Mouse (Mus musculus): ENCODE measurements at regions not wholly inside any gene's neighbourhood (a gene's known extent, or its start where the extent isn't known, plus 50 kb on each side); places are given as distances from the start of the nearest gene placed in this dataset.
"Not testable (repeated sequence)": the region's sequence is repeated elsewhere in the genome, so short reads cannot be mapped to it uniquely, and the experiment has no call there.

DNA sequence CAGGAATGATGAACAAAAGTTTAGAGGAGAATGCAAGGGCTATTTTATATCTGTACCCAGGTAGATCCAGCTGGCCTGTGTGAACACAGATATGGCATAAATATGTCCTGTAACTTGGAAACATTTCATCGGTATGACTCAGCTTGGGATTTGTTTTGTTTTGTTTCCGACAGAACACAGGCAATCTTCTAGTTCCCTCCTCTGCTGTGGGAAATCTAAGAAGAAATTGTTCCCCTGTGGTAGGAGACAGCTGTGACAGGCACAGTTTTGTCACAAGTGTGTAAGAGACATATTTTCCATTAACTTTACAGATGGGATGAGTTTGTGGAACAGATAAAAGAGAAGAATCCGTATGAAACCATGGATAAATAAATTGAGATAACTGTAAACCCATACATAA is 687.0 kb downstream of the Tpm3-rs7 start:
- in situ Hi-C loops (cut with MboI, MseI): no loop called here

DNA sequence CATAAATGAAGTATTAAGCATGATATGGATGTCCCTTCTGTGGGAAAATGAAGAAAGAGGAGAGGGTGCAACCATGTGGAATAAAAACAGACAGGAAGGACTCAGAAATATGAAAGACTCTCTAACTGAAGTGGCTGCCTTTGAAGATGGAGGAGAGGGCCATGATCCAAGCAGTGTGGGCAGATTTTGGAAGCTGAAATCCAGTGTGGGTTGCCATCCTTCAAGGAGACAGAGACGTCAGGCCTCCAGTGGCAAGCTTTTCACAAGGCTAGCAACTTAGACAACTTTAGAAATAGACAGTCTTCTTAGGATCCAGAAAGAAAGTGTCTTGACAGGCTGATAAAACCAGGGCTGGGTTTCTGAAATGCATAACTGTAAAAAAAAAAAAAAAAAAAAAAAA is 688.0 kb downstream of the Tpm3-rs7 start:
- in situ Hi-C loops (cut with MboI, MseI): no loop called here

DNA sequence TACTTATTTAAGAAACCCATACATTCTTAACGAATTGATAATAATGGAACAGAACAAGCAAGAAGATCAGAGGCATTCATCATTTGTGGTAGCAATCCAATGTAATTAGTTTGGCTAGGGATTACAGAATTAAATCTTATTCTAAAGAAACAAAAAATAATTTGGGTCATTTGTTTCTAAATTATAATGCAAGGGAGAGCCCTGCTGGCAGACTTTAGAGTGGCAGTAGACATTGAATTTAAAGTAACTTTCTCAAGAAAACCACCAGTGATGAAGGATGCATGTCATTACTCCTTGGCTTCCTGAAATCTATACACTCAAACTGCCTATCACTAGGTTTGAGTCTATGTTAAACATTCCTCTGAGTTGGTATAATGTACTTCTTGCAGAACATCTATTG is 722.7 kb downstream of the Tpm3-rs7 start:
- in situ Hi-C loops (cut with MboI, MseI): no loop called here

GRCm38 (mm10) chr14:114038611-114039312 is 724.4 kb downstream of the Tpm3-rs7 start:
- in situ Hi-C loops (cut with MboI, MseI): no loop called here

- in situ Hi-C loops (cut with MboI, MseI): no loop called here
Observed at GRCm38 (mm10) chr14:114053558-114054235, 739.3 kb downstream of the Tpm3-rs7 start.

DNA sequence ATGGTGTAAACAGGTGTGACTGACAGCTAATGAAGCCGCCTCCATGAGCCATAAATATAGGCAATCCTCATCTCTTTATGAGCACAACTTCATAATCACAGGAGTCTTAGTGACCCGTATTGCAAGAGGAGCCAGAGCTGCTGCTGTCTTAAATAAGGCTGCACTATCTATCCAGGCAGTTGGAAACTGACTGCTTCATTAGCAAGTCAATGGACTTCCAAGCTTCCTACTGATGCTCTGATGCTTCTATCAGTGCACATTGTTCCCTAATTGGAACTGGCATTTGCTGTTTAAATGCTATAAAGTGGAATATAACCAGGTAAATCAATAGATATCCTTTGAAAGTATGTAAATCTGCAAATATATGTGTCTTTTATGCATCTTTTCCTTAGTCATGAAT is 746.9 kb downstream of the Tpm3-rs7 start:
- in situ Hi-C loops (cut with MboI, MseI): no loop called here

DNA sequence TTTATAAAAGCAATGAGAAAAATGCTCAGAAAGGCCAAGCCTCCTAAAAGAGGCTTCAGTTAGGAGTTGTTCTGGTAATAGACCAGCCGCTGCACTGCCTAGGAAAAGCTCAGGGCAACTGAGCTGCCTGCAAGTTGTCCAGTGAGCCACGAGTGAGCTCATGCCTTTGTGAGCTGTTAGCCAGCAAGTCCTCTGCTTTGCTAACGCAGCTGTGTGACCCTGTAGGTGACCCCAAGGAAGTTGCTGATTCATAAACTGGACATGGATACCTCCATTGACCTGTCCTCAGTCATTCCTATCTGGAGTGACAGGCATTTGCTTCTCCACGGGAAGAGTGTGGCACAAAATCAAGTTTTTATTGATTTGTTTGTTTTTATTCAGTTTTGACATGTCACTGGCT is 748.2 kb downstream of the Tpm3-rs7 start:
- in situ Hi-C loops (cut with MboI, MseI): no loop called here

GRCm38 (mm10) chr14:114073236-114073635 is 758.8 kb downstream of the Tpm3-rs7 start:
- in situ Hi-C loops (cut with MboI, MseI): no loop called here

DNA sequence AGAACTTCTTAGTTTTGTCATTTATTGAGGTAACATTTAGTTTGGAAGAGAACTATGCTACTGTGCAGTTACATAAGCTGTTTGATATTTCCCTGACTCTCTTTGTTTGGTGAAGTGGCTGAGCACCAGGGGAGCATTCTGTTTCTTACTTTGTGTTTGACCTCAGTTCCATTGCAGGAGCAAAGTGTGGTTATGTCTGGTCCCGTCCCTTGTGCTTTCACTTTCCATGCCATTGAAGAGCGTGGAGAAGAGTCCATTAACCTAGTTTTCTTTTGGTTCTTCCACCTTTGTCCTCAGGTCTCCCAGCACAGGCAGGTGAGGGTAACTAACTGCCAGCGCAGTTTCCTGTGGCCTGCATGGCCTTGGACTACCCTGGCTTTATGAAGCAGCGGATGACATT is 759.6 kb downstream of the Tpm3-rs7 start:
- in situ Hi-C loops (cut with MboI, MseI): no loop called here

- in situ Hi-C loops (cut with MboI, MseI): no loop called here
Observed at GRCm38 (mm10) chr14:114106786-114107185, 792.4 kb downstream of the Tpm3-rs7 start.

DNA sequence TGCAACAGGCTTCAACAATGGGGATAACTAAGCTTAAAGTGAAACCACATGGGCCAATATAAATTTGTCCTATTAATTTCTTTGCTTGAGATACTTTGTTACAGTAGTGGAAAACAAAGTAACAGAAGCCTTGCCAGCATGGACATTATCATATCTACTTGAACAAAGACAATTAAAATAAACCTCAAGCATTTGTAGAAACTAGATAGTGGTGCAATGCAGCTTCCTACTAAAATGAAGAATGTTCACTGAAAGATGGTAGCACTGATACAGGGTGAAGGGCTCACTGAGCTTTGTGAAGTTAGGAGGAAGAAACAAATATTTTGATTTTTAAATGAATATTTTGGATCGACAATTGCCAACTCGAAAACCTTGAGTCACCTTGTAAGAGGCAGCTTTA is 814.1 kb downstream of the Tpm3-rs7 start:
- in situ Hi-C loops (cut with MboI, MseI): no loop called here

DNA sequence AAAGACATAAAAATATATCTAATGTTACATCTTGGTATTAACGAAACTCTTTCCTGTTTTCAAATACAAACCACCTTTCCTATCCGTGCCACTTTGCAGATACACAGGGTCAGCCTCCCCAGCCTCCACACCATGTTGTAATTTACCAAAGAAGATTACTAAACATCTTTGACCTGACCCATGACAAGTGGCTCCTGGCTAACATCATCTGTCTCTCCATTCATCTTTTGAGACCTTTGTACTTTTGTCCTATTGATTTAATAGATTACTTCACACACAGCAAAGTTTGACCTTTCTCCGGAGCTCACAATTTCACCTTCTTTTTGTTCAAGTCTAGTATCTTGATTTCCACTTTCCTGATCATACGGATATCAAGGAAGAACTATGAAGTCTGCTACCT is 851.6 kb downstream of the Tpm3-rs7 start:
- in situ Hi-C loops (cut with MboI, MseI): no loop called here

GRCm38 (mm10) chr14:114215609-114216008 is 876.4 kb upstream of the Gpc5 start:
- in situ Hi-C loops (cut with MboI, MseI): no loop called here

- in situ Hi-C loops (cut with MboI, MseI): no loop called here
Observed at GRCm38 (mm10) chr14:114220868-114221267, 871.1 kb upstream of the Gpc5 start.

DNA sequence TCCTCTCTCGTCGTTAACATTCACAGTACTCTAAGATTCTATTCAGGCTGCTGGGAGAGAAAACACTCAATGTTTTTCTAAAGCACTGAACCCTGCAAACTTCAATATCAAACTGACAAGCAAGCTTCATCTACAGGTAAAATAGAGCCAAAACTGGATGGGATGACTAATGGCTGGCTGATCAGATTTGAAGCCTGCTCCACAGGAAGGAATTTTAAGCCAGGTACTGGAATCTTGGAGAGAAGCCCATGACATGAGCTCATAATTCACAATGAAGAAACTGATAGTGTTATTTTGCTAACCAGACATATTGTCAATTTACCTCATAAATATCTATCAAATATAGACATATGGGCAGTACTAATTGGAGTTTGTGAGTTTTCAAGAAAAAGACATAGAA is 861.3 kb upstream of the Gpc5 start:
- in situ Hi-C loops (cut with MboI, MseI): loop anchor here (10.0 kb wide), 1 partner anchor 314 kb away; no protein-coding TSS in a partner anchor

- in situ Hi-C loops (cut with MboI, MseI): no loop called here
Observed at GRCm38 (mm10) chr14:114255037-114255436, 837.0 kb upstream of the Gpc5 start.

- in situ Hi-C loops (cut with MboI, MseI): no loop called here
Observed at GRCm38 (mm10) chr14:114261657-114262056, 830.4 kb upstream of the Gpc5 start.

GRCm38 (mm10) chr14:114300611-114301010 is 791.4 kb upstream of the Gpc5 start:
- in situ Hi-C loops (cut with MboI, MseI): no loop called here

GRCm38 (mm10) chr14:114307479-114307878 is 784.5 kb upstream of the Gpc5 start:
- in situ Hi-C loops (cut with MboI, MseI): no loop called here

- in situ Hi-C loops (cut with MboI, MseI): no loop called here
Observed at GRCm38 (mm10) chr14:114332662-114333061, 759.4 kb upstream of the Gpc5 start.

DNA sequence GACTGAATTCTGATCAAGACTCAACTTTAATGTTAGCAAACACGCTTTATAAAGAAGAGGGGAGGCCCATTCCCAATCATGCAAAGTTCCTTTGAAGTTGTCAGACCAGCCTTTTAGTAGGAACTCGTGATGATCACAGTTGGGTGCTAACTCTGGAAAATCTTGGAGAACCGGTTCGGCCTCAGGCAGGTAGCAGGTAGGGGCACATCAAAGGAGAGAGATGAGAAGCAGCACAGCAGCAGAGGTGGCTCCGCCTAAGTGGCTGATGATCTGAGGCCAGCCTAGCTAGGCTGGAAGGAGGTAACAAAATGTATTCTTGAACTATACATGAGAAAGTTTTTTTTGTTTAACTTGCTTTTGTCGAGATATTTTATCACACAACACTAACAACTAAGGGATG is 742.7 kb upstream of the Gpc5 start:
- in situ Hi-C loops (cut with MboI, MseI): no loop called here

DNA sequence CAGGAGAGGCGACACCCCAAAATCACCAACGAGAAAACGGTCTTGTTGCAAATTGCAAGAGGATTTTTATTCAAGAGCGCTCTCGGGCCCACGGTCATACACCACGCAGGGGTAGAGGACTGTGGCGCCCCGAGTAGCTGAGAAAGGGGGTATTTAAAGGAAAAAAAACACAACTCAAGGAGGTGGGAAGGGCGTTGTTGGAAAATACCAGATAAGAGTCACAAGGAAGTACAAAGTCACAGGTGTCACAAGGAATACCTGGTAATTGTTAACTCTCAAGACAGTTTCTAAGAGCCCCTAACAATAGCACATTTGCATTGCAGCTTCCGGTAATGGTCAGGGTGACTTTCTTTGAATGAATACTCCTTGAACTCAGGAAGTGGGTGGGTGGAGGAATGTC is 742.2 kb upstream of the Gpc5 start:
- in situ Hi-C loops (cut with MboI, MseI): not testable (repeated sequence)

DNA sequence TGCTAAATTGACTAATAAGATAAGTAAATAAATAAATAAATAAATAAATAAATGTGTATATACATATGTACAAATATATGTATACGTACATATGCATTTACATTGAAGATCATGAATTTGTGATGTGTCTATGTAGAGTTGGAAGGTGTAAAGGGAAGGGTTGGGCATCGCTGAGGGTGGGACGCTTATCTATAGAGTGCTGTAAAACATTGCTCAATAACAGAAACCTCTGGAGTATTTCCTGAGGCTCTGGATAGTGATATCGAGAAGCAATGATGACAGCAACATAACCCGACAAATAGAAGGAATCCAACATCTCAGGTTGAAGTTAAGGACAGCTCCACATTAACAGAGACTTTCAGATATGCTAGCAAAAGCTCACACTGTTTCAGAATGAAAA is 739.7 kb upstream of the Gpc5 start:
- in situ Hi-C loops (cut with MboI, MseI): no loop called here
